Mouse (Mus musculus): ENCODE data around the gene Hoxd3.

DNA sequence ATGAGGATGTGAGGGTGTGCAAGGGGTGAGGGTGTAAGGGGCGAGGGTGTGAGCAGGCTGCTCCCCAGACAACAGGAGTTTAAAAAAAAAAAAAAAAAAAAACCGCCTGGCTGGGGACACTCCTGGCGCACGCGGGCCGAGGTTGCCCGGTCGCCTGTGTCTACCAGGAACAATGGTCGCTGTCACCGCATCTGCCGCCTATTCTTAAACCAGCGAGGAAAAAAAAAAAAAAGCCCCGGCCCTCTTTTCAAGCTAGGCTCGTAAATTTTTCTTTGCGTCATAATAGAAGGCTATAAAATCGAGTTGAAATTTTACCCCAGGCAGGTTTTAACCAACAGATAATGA is 21.6 kb downstream of the Hoxd3 start:
- TF ChIP-seq CTCF (IDR thresholded peaks at IDR 0.05; ENCODE audit: low read depth): no peak
- TF ChIP-seq EP300 (optimal IDR thresholded peaks at IDR 0.05): no peak

All from stomach, postnatal 0 days (tissue).